Mouse (Mus musculus) ES-Bruce4 (cell line): ENCODE data around the gene Apbb2. TPM values are rescaled to one million over a fixed set of nuclear protein-coding genes. Genes with fewer than 3 reads are reported as not detected.

ENCODE experiments used
- H3K27ac ChIP-seq: 2 replicates; pipeline ENCODE4 v1.5.1; 2012; ENCODE audit warnings: low read length, inconsistent platforms; ENCODE audit not compliant: insufficient read depth
- H3K27me3 ChIP-seq: 2 replicates; pipeline ENCODE4 v1.6.1; 2012; ENCODE audit warnings: mild to moderate bottlenecking, low read length, inconsistent platforms; ENCODE audit not compliant: control insufficient read depth, poor library complexity, insufficient read depth, severe bottlenecking
- H3K36me3 ChIP-seq: 2 replicates; pipeline ENCODE4 v1.6.1; 2012; ENCODE audit warnings: inconsistent platforms, mild to moderate bottlenecking, low read length, moderate library complexity; ENCODE audit not compliant: control insufficient read depth, poor library complexity, insufficient read depth, severe bottlenecking
- H3K4me1 ChIP-seq: one replicate; pipeline ENCODE4 v1.8.1; 2011; ENCODE audit warnings: low read length; ENCODE audit not compliant: control insufficient read depth, insufficient read depth
- H3K4me3 ChIP-seq: 2 replicates; pipeline ENCODE4 v1.5.1; 2011; ENCODE audit warnings: low read depth, mild to moderate bottlenecking, low read length
- H3K9ac ChIP-seq: 2 replicates; pipeline ENCODE4 v1.6.1; 2012; ENCODE audit warnings: low read depth, mild to moderate bottlenecking, inconsistent platforms; ENCODE audit not compliant: poor library complexity, severe bottlenecking
- H3K9me3 ChIP-seq: replicated peaks from 2 replicates; pipeline ENCODE4 v1.6.1; 2012; ENCODE audit warnings: mild to moderate bottlenecking, low read length, inconsistent platforms; ENCODE audit not compliant: control insufficient read depth, poor library complexity, insufficient read depth, severe bottlenecking
- CTCF ChIP-seq: IDR thresholded peaks from one replicate; pipeline ENCODE4 v1.8.1; 2011; ENCODE audit warnings: low read depth, low read length
- EP300 ChIP-seq: IDR thresholded peaks from 2 replicates; pipeline ENCODE4 v1.6.1; 2011; ENCODE audit warnings: low read depth, low read length; ENCODE audit not compliant: insufficient read depth
- POLR2A ChIP-seq: IDR thresholded peaks from one replicate; pipeline ENCODE4 v1.8.1; 2011; ENCODE audit warnings: low read length; ENCODE audit not compliant: insufficient read depth
- polyA plus RNA-seq: library from polyadenylated mRNA; stranded (reverse); fragments of >200 nt; gene quantifications from 2 replicates; pipeline ENCODE4 v1.2.4, GENCODE M21; 2011; ENCODE audit warnings: low read depth; ENCODE audit not compliant: missing spikeins, insufficient read depth, insufficient read length

Gene Apbb2
- polyA plus RNA-seq = 37.8 and 39.0 TPM in 2 replicates

DNA sequence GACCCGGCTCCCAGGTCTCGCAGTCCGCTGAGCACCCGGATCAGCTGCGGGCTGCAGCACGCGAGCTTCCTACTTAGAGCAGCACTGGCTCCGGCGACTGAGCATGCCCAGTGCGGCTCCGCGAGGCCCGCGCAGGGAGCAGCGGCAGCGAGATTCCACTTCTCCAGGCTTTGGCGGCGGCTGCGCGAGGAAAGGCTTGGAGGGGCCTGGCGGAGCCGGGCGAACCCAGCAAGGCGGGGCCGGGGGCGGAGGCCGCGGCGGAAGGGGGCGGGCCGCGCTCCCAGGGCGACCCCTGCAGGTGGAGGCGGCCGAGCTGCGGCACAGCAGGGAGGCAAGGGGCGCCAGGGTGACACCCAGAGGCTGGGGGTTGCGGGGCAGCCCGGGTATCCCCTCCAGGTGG is at the start of gene Apbb2:
Gene Apbb2, minus strand, starts transcription at position 188 of the 400 bp plus-strand sequence.
- H3K4me3 ChIP-seq = peak within 1 kb of the TSS; percentile 79
- TF ChIP-seq EP300 (no peak), POLR2A (peak; percentile 8), CTCF (peak; percentile 79)

DNA sequence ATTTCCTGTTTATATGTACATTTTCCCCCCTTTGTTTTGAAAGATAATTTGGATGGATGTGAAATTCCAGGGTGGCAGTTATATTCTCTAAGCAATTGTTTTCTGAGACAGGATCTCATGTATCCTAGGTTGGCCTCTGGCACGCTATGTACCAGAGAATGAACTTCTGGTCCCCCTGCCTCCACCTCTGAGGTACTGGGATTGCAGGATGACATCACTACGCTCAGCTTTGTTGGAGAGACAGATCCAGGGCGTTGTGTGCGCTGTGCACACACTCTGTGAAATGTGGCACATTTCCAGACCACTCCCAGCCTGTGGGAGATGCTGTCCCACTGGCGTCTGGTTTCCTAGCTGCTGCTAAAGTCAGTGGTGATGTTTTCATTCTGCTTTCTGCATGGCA is 35.6 kb upstream of the Apbb2 start:
- no peak overlapping the region for H3K27ac ChIP-seq
- no peak overlapping the region for H3K4me3 ChIP-seq
- H3K4me1 ChIP-seq = peaks cover 2% of the 10 kb centered on the region
- H3K36me3 ChIP-seq = no peaks in the 10 kb centered on the region
- H3K9me3 ChIP-seq = no peaks in the 10 kb centered on the region
- no peak for TF ChIP-seq EP300
- TF ChIP-seq CTCF = no peak
- TF ChIP-seq POLR2A = no peak
- H3K27me3 ChIP-seq = no peaks in the 10 kb centered on the region
- no peak overlapping the region for H3K9ac ChIP-seq

More for the DNA sequence above, at the start of gene Apbb2:
- Histone ChIP-seq H3K9me3 (no peaks in the 10 kb centered on the region), H3K9ac (peak within 1 kb of the TSS; percentile 90), H3K36me3 (no peaks in the 10 kb centered on the region), H3K27me3 (no peaks in the 10 kb centered on the region), H3K27ac (peak within 1 kb of the TSS; percentile 60), H3K4me1 (no peaks in the 10 kb centered on the region)

- Histone ChIP-seq H3K27me3 (no peaks in the 10 kb centered on the region), H3K27ac (no peak overlapping the region), H3K4me1 (peaks cover 2% of the 10 kb centered on the region), H3K9me3 (no peaks in the 10 kb centered on the region), H3K4me3 (no peak overlapping the region), H3K9ac (no peak overlapping the region), H3K36me3 (no peaks in the 10 kb centered on the region)
- TF ChIP-seq CTCF = no peak
- TF ChIP-seq POLR2A = no peak
- no peak for TF ChIP-seq EP300
Observed at GRCm38 (mm10) chr5:66647504-66647903, 28.9 kb upstream of the Apbb2 start.

DNA sequence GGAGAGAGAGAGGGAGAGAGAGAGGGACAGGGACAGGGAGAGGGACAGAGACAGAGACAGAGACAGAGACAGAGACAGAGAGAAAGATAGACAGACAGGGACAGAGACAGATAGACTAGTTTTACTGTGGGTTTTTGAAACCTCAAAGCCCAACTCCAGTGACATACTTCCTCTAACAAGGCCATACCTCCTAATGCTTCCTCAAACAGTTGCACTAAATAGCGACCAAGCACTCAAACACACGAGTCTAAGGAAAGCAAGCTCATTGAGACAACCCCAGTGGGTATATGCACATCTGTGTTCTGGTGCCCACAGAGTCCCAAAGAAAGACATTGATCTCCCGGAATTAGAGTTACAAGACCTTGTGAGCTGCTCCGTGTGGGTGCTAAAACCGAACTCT is 24.7 kb upstream of the Apbb2 start:
- H3K4me1 ChIP-seq = no peaks in the 10 kb centered on the region
- H3K27me3 ChIP-seq = no peaks in the 10 kb centered on the region
- H3K4me3 ChIP-seq = no peak overlapping the region
- H3K36me3 ChIP-seq = no peaks in the 10 kb centered on the region
- no peak overlapping the region for H3K9ac ChIP-seq
- no peak overlapping the region for H3K27ac ChIP-seq
- TF ChIP-seq EP300 = no peak
- no peak for TF ChIP-seq CTCF
- no peak for TF ChIP-seq POLR2A
- no peaks in the 10 kb centered on the region for H3K9me3 ChIP-seq

GRCm38 (mm10) chr5:66642156-66642555 is 23.6 kb upstream of the Apbb2 start:
- H3K9ac ChIP-seq = no peak overlapping the region
- H3K4me3 ChIP-seq = no peak overlapping the region
- H3K27me3 ChIP-seq = no peaks in the 10 kb centered on the region
- H3K36me3 ChIP-seq = no peaks in the 10 kb centered on the region
- no peaks in the 10 kb centered on the region for H3K4me1 ChIP-seq
- H3K27ac ChIP-seq = no peak overlapping the region
- no peaks in the 10 kb centered on the region for H3K9me3 ChIP-seq
- no peak for TF ChIP-seq CTCF
- TF ChIP-seq POLR2A = no peak
- TF ChIP-seq EP300 = no peak

DNA sequence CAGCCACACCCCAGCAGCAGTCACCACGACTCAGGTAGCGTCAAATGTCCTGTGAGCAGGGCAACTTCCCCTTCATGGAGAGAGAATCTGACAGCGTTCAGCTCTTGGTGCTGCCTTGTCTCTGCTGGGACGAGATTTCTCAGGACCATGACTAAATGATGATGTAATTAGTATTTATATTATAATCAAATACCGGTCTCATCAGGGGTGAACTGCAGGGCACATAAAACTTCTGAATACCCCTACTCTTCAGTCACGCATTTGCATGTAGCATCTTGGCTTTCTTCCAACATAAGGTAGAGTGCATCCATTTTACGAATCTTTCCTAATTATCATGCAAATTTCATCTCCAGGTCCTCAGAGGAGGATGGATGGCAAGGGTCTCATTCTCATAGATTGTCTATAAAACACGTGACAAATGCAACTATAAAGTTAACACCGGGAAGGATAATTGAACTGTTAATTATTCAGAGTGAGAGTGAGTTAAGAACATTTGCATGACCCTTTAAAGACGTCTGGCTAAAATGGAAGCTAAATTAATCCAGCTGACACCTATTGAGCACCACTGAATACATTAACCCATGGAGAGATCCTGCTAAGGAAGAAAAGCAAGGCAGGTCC is 17.0 kb upstream of the Apbb2 start:
- H3K4me3 ChIP-seq = no peak overlapping the region
- no peak for TF ChIP-seq CTCF
- no peak for TF ChIP-seq EP300

More for the DNA sequence above, 17.0 kb upstream of the Apbb2 start:
- no peaks in the 10 kb centered on the region for H3K9me3 ChIP-seq
- no peak overlapping the region for H3K9ac ChIP-seq
- no peaks in the 10 kb centered on the region for H3K27me3 ChIP-seq
- H3K27ac ChIP-seq = no peak overlapping the region
- no peaks in the 10 kb centered on the region for H3K4me1 ChIP-seq
- H3K36me3 ChIP-seq = no peaks in the 10 kb centered on the region
